Comparison of ENCODE assay signal across 24 mouse cellular contexts in genomic region chr3:157206752-157207151, GRCm38 (mm10).
DNase-seq lines count a peak whose midpoint lies in the region; ATAC-seq lines count a peak whose summit lies in the region.
"Had no signal": no experiment of that assay in that cellular context is flagged by ENCODE, and none has a peak within 500 bp of the region (broad histone marks: within the 10 kb centered on the region; RNA-seq: fewer than 3 reads in every experiment).

No protein-coding gene starts in this region.

- ATAC-seq in hindbrain, embryonic 11.5 days (ENCODE audit: low FRiP score), result 0 out of 2 replicates have a peak, but pooled peaks have one; percentile 53
- no peak for ATAC-seq in hindbrain, embryonic 12.5 days (ENCODE audit: low FRiP score)
- ATAC-seq in limb, embryonic 11.5 days (ENCODE audit: insufficient number of reproducible peaks, low FRiP score, low TSS enrichment, low read depth), result no peak
- peak; percentile 40; the same call in 1 of the 2 replicates for ATAC-seq in neural tube, embryonic 11.5 days (ENCODE audit: insufficient read depth, low FRiP score, low TSS enrichment)
- ATAC-seq: forebrain, embryonic 14.5 days; forebrain, embryonic 16.5 days had no signal

- H3K9me3 ChIP-seq in hindbrain, embryonic 11.5 days (ENCODE audit: control insufficient read depth, low read length), result no peaks in the 10 kb centered on the region
- H3K9me3 ChIP-seq in hindbrain, embryonic 12.5 days (replicated peaks), result no peaks in the 10 kb centered on the region
- H3K9me3 ChIP-seq in limb, embryonic 11.5 days (ENCODE audit: control insufficient read depth, low read length), result no peaks in the 10 kb centered on the region
- H3K9me3 ChIP-seq in limb, embryonic 10.5 days (replicated peaks), result no peaks in the 10 kb centered on the region
- no peaks in the 10 kb centered on the region for H3K9me3 ChIP-seq in neural tube, embryonic 11.5 days (ENCODE audit: control insufficient read depth, low read length)
- H3K9me3 ChIP-seq: embryonic facial prominence, embryonic 13.5 days; embryonic facial prominence, embryonic 15.5 days; forebrain, embryonic 10.5 days; forebrain, embryonic 12.5 days had no signal

- DNase-seq in embryo, embryonic 10.5 days (ENCODE audit: low spot score), result peak; percentile 13
- DNase-seq in embryo, embryonic 9.5 days (ENCODE audit: extremely low spot score), result no peak
- peak; percentile 26 for DNase-seq in hindbrain, embryonic 11.5 days (ENCODE audit: low spot score)
- DNase-seq in limb, embryonic 11.5 days (ENCODE audit: low spot score), result peak; percentile 8
- DNase-seq in limb, embryonic 10.5 days (ENCODE audit: low spot score), result no peak
- no peak for DNase-seq in neural tube, embryonic 11.5 days (ENCODE audit: low spot score)
- no peak for DNase-seq in neural tube, embryonic 10.5 days (ENCODE audit: extremely low spot score, low spot score)
- DNase-seq: adrenal gland, adult 2 months; adrenal gland, postnatal 10 days; adrenal gland, postnatal 25 days; cerebellum, adult 11 months; cerebellum, adult 18-20 months; cerebellum, adult 8-10 months; cerebellum, adult 9-11 months; cerebellum, postnatal 14 days; cerebellum, postnatal 36 days had no signal

- H3K4me2 ChIP-seq in hindbrain, embryonic 11.5 days (replicated peaks; ENCODE audit: low read depth, low read length), result no peak overlapping the region
- H3K4me2 ChIP-seq in hindbrain, embryonic 12.5 days (replicated peaks), result no peak overlapping the region
- H3K4me2 ChIP-seq in limb, embryonic 11.5 days (ENCODE audit: low read depth, severe bottlenecking), result no peak overlapping the region
- no peak overlapping the region for H3K4me2 ChIP-seq in neural tube, embryonic 11.5 days (ENCODE audit: low read depth)
- H3K4me2 ChIP-seq: embryonic facial prominence, embryonic 13.5 days; embryonic facial prominence, embryonic 15.5 days; forebrain, embryonic 12.5 days had no signal

- no peaks in the 10 kb centered on the region for H3K27me3 ChIP-seq in hindbrain, embryonic 11.5 days (ENCODE audit: control insufficient read depth, insufficient read depth, low read length)
- no peaks in the 10 kb centered on the region for H3K27me3 ChIP-seq in hindbrain, embryonic 12.5 days
- H3K27me3 ChIP-seq in limb, embryonic 11.5 days (ENCODE audit: control insufficient read depth, insufficient read depth, low read length), result no peaks in the 10 kb centered on the region
- H3K27me3 ChIP-seq in limb, embryonic 10.5 days (ENCODE audit: low read depth, poor library complexity, severe bottlenecking), result no peaks in the 10 kb centered on the region
- H3K27me3 ChIP-seq in neural tube, embryonic 11.5 days (ENCODE audit: control insufficient read depth, insufficient read depth, low read length), result no peaks in the 10 kb centered on the region
- H3K27me3 ChIP-seq: embryonic facial prominence, embryonic 13.5 days; embryonic facial prominence, embryonic 15.5 days; forebrain, embryonic 12.5 days had no signal

- no peak overlapping the region for H3K4me3 ChIP-seq in hindbrain, embryonic 11.5 days (ENCODE audit: low read depth, low read length)
- H3K4me3 ChIP-seq in hindbrain, embryonic 12.5 days, result no peak overlapping the region
- H3K4me3 ChIP-seq in limb, embryonic 11.5 days (ENCODE audit: low read depth, low read length), result no peak overlapping the region
- no peak overlapping the region for H3K4me3 ChIP-seq in limb, embryonic 10.5 days
- H3K4me3 ChIP-seq in neural tube, embryonic 11.5 days (ENCODE audit: low read depth, low read length), result no peak overlapping the region
- H3K4me3 ChIP-seq: embryonic facial prominence, embryonic 13.5 days; embryonic facial prominence, embryonic 15.5 days; erythroblast, embryonic 14.5 days; forebrain, embryonic 10.5 days; forebrain, embryonic 12.5 days had no signal

- WGBS in hindbrain, embryonic 11.5 days, result 41% methylated on average over 3 of the region's 3 CpGs
- WGBS in hindbrain, embryonic 12.5 days, result 40% methylated on average over 3 of the region's 3 CpGs
- WGBS in limb, embryonic 11.5 days, result 79% methylated on average over 3 of the region's 3 CpGs
- 80% methylated on average over 3 of the region's 3 CpGs for whole genome bisulfite sequencing in limb, embryonic 10.5 days
- 49% methylated on average over 3 of the region's 3 CpGs for WGBS in neural tube, embryonic 11.5 days

- no peaks in the 10 kb centered on the region for H3K36me3 ChIP-seq in hindbrain, embryonic 11.5 days (ENCODE audit: control insufficient read depth, insufficient read depth, low read length)
- no peaks in the 10 kb centered on the region for H3K36me3 ChIP-seq in hindbrain, embryonic 12.5 days
- no peaks in the 10 kb centered on the region for H3K36me3 ChIP-seq in limb, embryonic 11.5 days (ENCODE audit: control insufficient read depth, insufficient read depth, low read length)
- H3K36me3 ChIP-seq in limb, embryonic 10.5 days, result no peaks in the 10 kb centered on the region
- no peaks in the 10 kb centered on the region for H3K36me3 ChIP-seq in neural tube, embryonic 11.5 days (ENCODE audit: control insufficient read depth, insufficient read depth, low read length)
- H3K36me3 ChIP-seq: embryonic facial prominence, embryonic 13.5 days; embryonic facial prominence, embryonic 15.5 days; forebrain, embryonic 10.5 days; forebrain, embryonic 12.5 days had no signal

- no peaks in the 10 kb centered on the region for H3K4me1 ChIP-seq in hindbrain, embryonic 11.5 days (replicated peaks; ENCODE audit: control insufficient read depth, insufficient read depth, low read length)
- H3K4me1 ChIP-seq in hindbrain, embryonic 12.5 days, result no peaks in the 10 kb centered on the region
- no peaks in the 10 kb centered on the region for H3K4me1 ChIP-seq in limb, embryonic 11.5 days (ENCODE audit: control insufficient read depth, insufficient read depth, low read length)
- no peaks in the 10 kb centered on the region for H3K4me1 ChIP-seq in limb, embryonic 10.5 days
- H3K4me1 ChIP-seq in neural tube, embryonic 11.5 days (ENCODE audit: control insufficient read depth, insufficient read depth, low read length), result no peaks in the 10 kb centered on the region
- H3K4me1 ChIP-seq: embryonic facial prominence, embryonic 13.5 days; embryonic facial prominence, embryonic 15.5 days; forebrain, embryonic 10.5 days; forebrain, embryonic 12.5 days had no signal

- H3K27ac ChIP-seq in hindbrain, embryonic 11.5 days (ENCODE audit: low read depth, low read length), result no peak overlapping the region
- no peak overlapping the region for H3K27ac ChIP-seq in hindbrain, embryonic 12.5 days
- no peak overlapping the region for H3K27ac ChIP-seq in limb, embryonic 11.5 days (replicated peaks; ENCODE audit: low read depth, low read length)
- H3K27ac ChIP-seq in limb, embryonic 10.5 days, result no peak overlapping the region
- no peak overlapping the region for H3K27ac ChIP-seq in neural tube, embryonic 11.5 days (ENCODE audit: low read depth, low read length)
- H3K27ac ChIP-seq: embryonic facial prominence, embryonic 13.5 days; embryonic facial prominence, embryonic 15.5 days; forebrain, embryonic 10.5 days; forebrain, embryonic 12.5 days had no signal

- no peak overlapping the region for H3K9ac ChIP-seq in hindbrain, embryonic 11.5 days (ENCODE audit: low read depth, low read length)
- no peak overlapping the region for H3K9ac ChIP-seq in hindbrain, embryonic 12.5 days
- H3K9ac ChIP-seq in limb, embryonic 11.5 days (ENCODE audit: low read length), result no peak overlapping the region
- no peak overlapping the region for H3K9ac ChIP-seq in neural tube, embryonic 11.5 days (ENCODE audit: low read length)
- H3K9ac ChIP-seq: embryonic facial prominence, embryonic 13.5 days; embryonic facial prominence, embryonic 15.5 days; forebrain, embryonic 12.5 days had no signal

Comparison
In these comparisons a context has a peak if more than half of its experiments do, and no peak if none do; other contexts are left out.
1. DNase-seq: peak in embryo, embryonic 10.5 days (single experiment), hindbrain, embryonic 11.5 days (single experiment) and limb, embryonic 11.5 days (single experiment); none in embryo, embryonic 9.5 days (single experiment), limb, embryonic 10.5 days (single experiment), neural tube, embryonic 11.5 days (single experiment) and neural tube, embryonic 10.5 days (single experiment).
2. ATAC-seq: peak in hindbrain, embryonic 11.5 days (single experiment) and neural tube, embryonic 11.5 days (single experiment); none in hindbrain, embryonic 12.5 days (single experiment) and limb, embryonic 11.5 days (single experiment).